Comparison of ENCODE assay signal across 8 mouse cellular contexts in the genomic region with DNA sequence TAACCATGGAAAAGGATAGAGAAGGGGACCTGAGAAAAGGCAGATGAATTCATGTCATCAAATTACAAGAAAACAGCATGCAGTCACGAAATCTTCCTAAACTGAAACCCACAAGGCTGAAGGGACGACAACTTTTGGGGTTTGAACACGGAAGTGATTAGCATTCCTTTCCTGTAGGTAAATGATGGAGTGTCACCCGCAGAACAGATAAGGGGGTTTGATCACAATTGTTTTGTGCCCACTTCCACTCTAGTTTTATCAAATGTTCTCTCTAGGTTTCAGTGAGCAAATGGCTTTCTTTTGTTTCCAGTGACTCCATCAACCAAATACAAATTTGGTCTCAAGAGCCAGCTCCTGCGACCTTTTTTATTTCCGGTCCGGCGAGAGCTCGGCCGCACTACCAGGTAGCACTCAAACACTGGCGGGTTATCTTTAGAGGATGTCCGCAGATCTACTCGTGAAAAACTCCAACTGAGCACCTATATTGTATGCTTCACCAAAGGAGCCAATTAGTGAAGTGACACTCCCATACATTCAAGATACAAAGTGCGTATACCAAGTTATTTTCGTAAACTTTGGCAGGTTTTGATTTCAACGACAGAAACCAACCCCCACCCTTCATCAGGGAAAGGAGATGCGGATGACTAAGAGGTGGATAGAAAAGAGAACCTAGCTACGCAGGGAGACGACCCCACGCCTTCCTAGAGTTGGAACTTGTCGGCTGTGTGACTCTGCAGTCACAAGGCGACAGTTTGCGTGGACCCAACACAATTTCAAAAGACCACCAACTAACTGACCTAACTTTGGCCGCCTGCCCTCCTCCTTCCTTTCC. TPM values are rescaled to one million over a fixed set of nuclear protein-coding genes. Genes with fewer than 3 reads are reported as not detected.
A peak's percentile ranks its signal among the peaks of the same experiment; 100 is the strongest.
DNase-seq lines count a peak whose midpoint lies in the region; ATAC-seq and TF ChIP-seq lines count a peak whose summit lies in the region.

No protein-coding gene starts in this region.

- no peaks in the 10 kb centered on the region for H3K9me3 ChIP-seq in heart, embryonic 13.5 days
- no peaks in the 10 kb centered on the region for H3K9me3 ChIP-seq in E14TG2a.4 (ENCODE audit: low read length)
- no peaks in the 10 kb centered on the region for H3K9me3 ChIP-seq in limb, embryonic 12.5 days
- no peaks in the 10 kb centered on the region for H3K9me3 ChIP-seq in neural tube, embryonic 15.5 days (replicated peaks)

- H3K27ac ChIP-seq in heart, embryonic 13.5 days (replicated peaks): peak overlapping the region; percentile 87
- peak overlapping the region; percentile 86 for H3K27ac ChIP-seq in limb, embryonic 12.5 days
- H3K27ac ChIP-seq in neural tube, embryonic 15.5 days (replicated peaks): peak overlapping the region; percentile 83

- peaks cover 31% of the 10 kb centered on the region for H3K4me1 ChIP-seq in heart, embryonic 13.5 days
- peaks cover 55% of the 10 kb centered on the region for H3K4me1 ChIP-seq in E14TG2a.4 (replicated peaks; ENCODE audit: low read depth, low read length)
- H3K4me1 ChIP-seq in limb, embryonic 12.5 days (replicated peaks): peaks cover 15% of the 10 kb centered on the region
- peaks cover 24% of the 10 kb centered on the region for H3K4me1 ChIP-seq in neural tube, embryonic 15.5 days

- H3K9ac ChIP-seq in heart, embryonic 13.5 days: peak overlapping the region; percentile 100
- peak overlapping the region; percentile 99 for H3K9ac ChIP-seq in limb, embryonic 12.5 days (replicated peaks)
- peak overlapping the region; percentile 99 for H3K9ac ChIP-seq in neural tube, embryonic 15.5 days (replicated peaks)

- peak overlapping the region; percentile 89 for H3K4me3 ChIP-seq in heart, embryonic 13.5 days
- peak overlapping the region; percentile 98 for H3K4me3 ChIP-seq in E14TG2a.4 (replicated peaks; ENCODE audit: low read length)
- H3K4me3 ChIP-seq in limb, embryonic 12.5 days (replicated peaks): peak overlapping the region; percentile 93
- H3K4me3 ChIP-seq in neural tube, embryonic 15.5 days (replicated peaks): peak overlapping the region; percentile 83

- 3% methylated on average over 24 of the region's 24 CpGs for WGBS in heart, embryonic 13.5 days
- 7% methylated on average over 24 of the region's 24 CpGs for WGBS in limb, embryonic 12.5 days
- WGBS in neural tube, embryonic 15.5 days: 10% methylated on average over 24 of the region's 24 CpGs

- no peaks in the 10 kb centered on the region for H3K27me3 ChIP-seq in heart, embryonic 13.5 days (replicated peaks)
- no peaks in the 10 kb centered on the region for H3K27me3 ChIP-seq in E14TG2a.4 (ENCODE audit: insufficient read depth, low read length)
- H3K27me3 ChIP-seq in limb, embryonic 12.5 days: no peaks in the 10 kb centered on the region
- no peaks in the 10 kb centered on the region for H3K27me3 ChIP-seq in neural tube, embryonic 15.5 days (replicated peaks)

- no peak for TF ChIP-seq CTCF in E14TG2a.4 (conservative IDR thresholded peaks at IDR 0.05; ENCODE audit: low read length)

- no peak for DNase-seq in heart, adult 9 months (ENCODE audit: low spot score in 2 of 2)
- no peak for DNase-seq in cerebellum, adult 9-10 months

- 0 out of 2 replicates have a peak, but pooled peaks cover 10% of the 10 kb centered on the region for H3K36me3 ChIP-seq in heart, embryonic 13.5 days
- H3K36me3 ChIP-seq in E14TG2a.4 (ENCODE audit: insufficient read depth, low read length): peaks cover 34% of the 10 kb centered on the region
- H3K36me3 ChIP-seq in limb, embryonic 12.5 days: peaks cover 5% of the 10 kb centered on the region; the same call in 1 of the 2 replicates
- no peaks in the 10 kb centered on the region for H3K36me3 ChIP-seq in neural tube, embryonic 15.5 days

- no peak for ATAC-seq in heart, embryonic 13.5 days (ENCODE audit: extremely low read depth, insufficient number of reproducible peaks, low FRiP score, low TSS enrichment)
- peak; percentile 59 for ATAC-seq in erythroblast, adult 5-6 weeks (replicated peaks; ENCODE audit: low FRiP score, poor library complexity, severe bottlenecking)
- no peak for ATAC-seq in limb, embryonic 12.5 days (ENCODE audit: insufficient number of reproducible peaks, insufficient read depth, low FRiP score, low TSS enrichment, low read depth)
- peak; percentile 7; the same call in 1 of the 2 replicates for ATAC-seq in neural tube, embryonic 15.5 days (ENCODE audit: low FRiP score)
- ATAC-seq in monocyte, adult 5-6 weeks (replicated peaks; ENCODE audit: insufficient number of reproducible peaks, low FRiP score, low TSS enrichment, poor library complexity, severe bottlenecking): no peak

- H3K4me2 ChIP-seq in heart, embryonic 13.5 days: peak overlapping the region; percentile 88
- peak overlapping the region; percentile 85 for H3K4me2 ChIP-seq in limb, embryonic 12.5 days
- peak overlapping the region; percentile 82 for H3K4me2 ChIP-seq in neural tube, embryonic 15.5 days

RNA-seq across cellular contexts. Expression of a gene that starts 2.1 kb away (rescaled TPM):
- polyA plus RNA-seq in heart, embryonic 13.5 days (2015; fragmentation: Nextera tagmentation; extraction: Ambion mirVana): 292 and 303 TPM in 2 replicates
- total RNA-seq in erythroblast, adult 5-6 weeks (2015; ENCODE audit: low replicate concordance): 77.2 and 91.3 TPM in 2 replicates
- 16.7 and 33.8 TPM in 2 replicates for total RNA-seq in erythroblast, adult 5-6 weeks (2017; ENCODE audit: low replicate concordance)
- 362 and 368 TPM in 2 replicates for polyA plus RNA-seq in limb, embryonic 12.5 days (2016; fragmentation: Nextera tagmentation; extraction: Ambion mirVana)
- polyA plus RNA-seq in neural tube, embryonic 15.5 days (2015; fragmentation: Nextera tagmentation; extraction: Ambion mirVana): 288 and 306 TPM in 2 replicates
- total RNA-seq in monocyte, adult 5-6 weeks (2017): 72.4 to 90.6 TPM (median 82.3 TPM) in 3 replicates

RNA-seq across cellular contexts. Expression of a gene that starts 8.1 kb away (rescaled TPM):
- 0.17 and 0.18 TPM in 2 replicates for polyA plus RNA-seq in heart, embryonic 13.5 days (2015; fragmentation: Nextera tagmentation; extraction: Ambion mirVana)
- 1.3 TPM in 1 of 2 replicates, not detected in the other for total RNA-seq in erythroblast, adult 5-6 weeks (2015; ENCODE audit: low replicate concordance)
- 0.28 TPM in 1 of 2 replicates, not detected in the other for total RNA-seq in erythroblast, adult 5-6 weeks (2017; ENCODE audit: low replicate concordance)
- 0.74 and 0.85 TPM in 2 replicates for polyA plus RNA-seq in limb, embryonic 12.5 days (2016; fragmentation: Nextera tagmentation; extraction: Ambion mirVana)
- polyA plus RNA-seq in neural tube, embryonic 15.5 days (2015; fragmentation: Nextera tagmentation; extraction: Ambion mirVana): 1.9 and 2.1 TPM in 2 replicates
- total RNA-seq in monocyte, adult 5-6 weeks (2017): 0.10 to 0.19 TPM in 2 of 3 replicates, not detected in the other

RNA-seq across cellular contexts. Expression of a gene that starts 33.0 kb away (rescaled TPM):
- 4.1 and 4.6 TPM in 2 replicates for polyA plus RNA-seq in heart, embryonic 13.5 days (2015; fragmentation: Nextera tagmentation; extraction: Ambion mirVana)
- total RNA-seq in erythroblast, adult 5-6 weeks (2015; ENCODE audit: low replicate concordance): 0.96 TPM in 1 of 2 replicates, not detected in the other
- total RNA-seq in erythroblast, adult 5-6 weeks (2017; ENCODE audit: low replicate concordance): 0.14 and 0.60 TPM in 2 replicates
- 13.7 TPM in 2 replicates for polyA plus RNA-seq in limb, embryonic 12.5 days (2016; fragmentation: Nextera tagmentation; extraction: Ambion mirVana)
- 6.7 and 7.4 TPM in 2 replicates for polyA plus RNA-seq in neural tube, embryonic 15.5 days (2015; fragmentation: Nextera tagmentation; extraction: Ambion mirVana)
- 2.3 to 8.0 TPM (median 7.2 TPM) in 3 replicates for total RNA-seq in monocyte, adult 5-6 weeks (2017)

RNA-seq across cellular contexts. Expression of a gene that starts 53.3 kb away (rescaled TPM):
- 0.23 and 0.27 TPM in 2 replicates for polyA plus RNA-seq in heart, embryonic 13.5 days (2015; fragmentation: Nextera tagmentation; extraction: Ambion mirVana)
- 0.38 TPM in 1 of 2 replicates, not detected in the other for total RNA-seq in erythroblast, adult 5-6 weeks (2015; ENCODE audit: low replicate concordance)
- total RNA-seq in erythroblast, adult 5-6 weeks (2017; ENCODE audit: low replicate concordance): not detected in 2 replicates
- polyA plus RNA-seq in limb, embryonic 12.5 days (2016; fragmentation: Nextera tagmentation; extraction: Ambion mirVana): 0.40 and 0.54 TPM in 2 replicates
- 2.7 and 3.5 TPM in 2 replicates for polyA plus RNA-seq in neural tube, embryonic 15.5 days (2015; fragmentation: Nextera tagmentation; extraction: Ambion mirVana)
- total RNA-seq in monocyte, adult 5-6 weeks (2017): 0.19 to 0.53 TPM in 2 of 3 replicates, not detected in the other

RNA-seq across cellular contexts. Expression of a gene that starts 55.9 kb away (rescaled TPM):
- polyA plus RNA-seq in heart, embryonic 13.5 days (2015; fragmentation: Nextera tagmentation; extraction: Ambion mirVana): 3.9 and 5.1 TPM in 2 replicates
- 0.58 and 1.3 TPM in 2 replicates for total RNA-seq in erythroblast, adult 5-6 weeks (2015; ENCODE audit: low replicate concordance)
- 2.6 and 3.5 TPM in 2 replicates for total RNA-seq in erythroblast, adult 5-6 weeks (2017; ENCODE audit: low replicate concordance)
- polyA plus RNA-seq in limb, embryonic 12.5 days (2016; fragmentation: Nextera tagmentation; extraction: Ambion mirVana): 5.1 and 6.2 TPM in 2 replicates
- polyA plus RNA-seq in neural tube, embryonic 15.5 days (2015; fragmentation: Nextera tagmentation; extraction: Ambion mirVana): 45.6 and 52.3 TPM in 2 replicates
- 0.96 to 1.5 TPM (median 1.2 TPM) in 3 replicates for total RNA-seq in monocyte, adult 5-6 weeks (2017)

Comparison
In these comparisons a context has a peak if more than half of its experiments do, and no peak if none do; other contexts are left out.
1. ATAC-seq: peak in erythroblast, adult 5-6 weeks (single experiment) and neural tube, embryonic 15.5 days (single experiment); none in heart, embryonic 13.5 days (single experiment), limb, embryonic 12.5 days (single experiment) and monocyte, adult 5-6 weeks (single experiment).
2. Peak in every context shown above with its lines, with median percentiles within 50 percentile points of each other: H3K27ac ChIP-seq, H3K4me2 ChIP-seq, H3K4me3 ChIP-seq and H3K9ac ChIP-seq.